Mouse (Mus musculus) hindbrain, embryonic 15.5 days (tissue): ENCODE data around the gene Zfp422. TPM values are rescaled to one million over a fixed set of nuclear protein-coding genes. Genes with fewer than 3 reads are reported as not detected.
A peak's percentile ranks its signal among the peaks of the same experiment; 100 is the strongest.

Experiments
- ATAC-seq: fragments of 200-750 bp; cut with Nextera tagmentation; 2 replicates; pipeline ENCODE4 v1.8.0; 2017; ENCODE audit warnings: low read depth, moderate number of reproducible peaks, moderate TSS enrichment; ENCODE audit not compliant: low FRiP score
- H3K27ac ChIP-seq: fragments of 300-500 bp; sonication (generic); replicated peaks from 2 replicates; pipeline ENCODE4 v1.5.1; 2015; ENCODE audit warnings: mild to moderate bottlenecking, inconsistent platforms
- H3K27me3 ChIP-seq: fragments of 300-500 bp; sonication (generic); 2 replicates; pipeline ENCODE4 v1.6.1; 2015; ENCODE audit warnings: control low read depth, inconsistent platforms
- H3K36me3 ChIP-seq: fragments of 300-500 bp; sonication (generic); 2 replicates; pipeline ENCODE4 v1.6.1; 2015; ENCODE audit warnings: control low read depth, inconsistent platforms
- H3K4me1 ChIP-seq: fragments of 300-500 bp; sonication (generic); replicated peaks from 2 replicates; pipeline ENCODE4 v1.6.1; 2015; ENCODE audit warnings: control low read depth, inconsistent platforms
- H3K4me2 ChIP-seq: fragments of 300-500 bp; sonication (generic); 2 replicates; pipeline ENCODE4 v1.6.1; 2015; ENCODE audit warnings: moderate library complexity, mild to moderate bottlenecking, inconsistent platforms
- H3K4me3 ChIP-seq: fragments of 300-500 bp; sonication (generic); 2 replicates; pipeline ENCODE4 v1.5.1; 2015; ENCODE audit warnings: mild to moderate bottlenecking, inconsistent platforms
- H3K9ac ChIP-seq: fragments of 300-500 bp; sonication (generic); 2 replicates; pipeline ENCODE4 v1.6.1; 2015; ENCODE audit warnings: inconsistent platforms
- H3K9me3 ChIP-seq: fragments of 300-500 bp; sonication (generic); 2 replicates; pipeline ENCODE4 v1.6.1; 2016; ENCODE audit warnings: control low read depth, inconsistent platforms
- WGBS: fragments of 180-500 bp; shearing (Covaris S2); methylation state at CpG from one replicate; pipeline ENCODE4 v1.1.7; 2015; 5-methylcytosine and 5-hydroxymethylcytosine counted together
- polyA plus RNA-seq: library from polyadenylated mRNA; unstranded; fragments of >200 nt; fragmentation: Nextera tagmentation; extraction: Ambion mirVana; gene quantifications from 2 replicates; pipeline ENCODE4 v1.2.1, GENCODE M21; 2015

The Zfp422 gene
- polyA plus RNA-seq, 1 experiment from 2014 or later, result 131 TPM

DNA sequence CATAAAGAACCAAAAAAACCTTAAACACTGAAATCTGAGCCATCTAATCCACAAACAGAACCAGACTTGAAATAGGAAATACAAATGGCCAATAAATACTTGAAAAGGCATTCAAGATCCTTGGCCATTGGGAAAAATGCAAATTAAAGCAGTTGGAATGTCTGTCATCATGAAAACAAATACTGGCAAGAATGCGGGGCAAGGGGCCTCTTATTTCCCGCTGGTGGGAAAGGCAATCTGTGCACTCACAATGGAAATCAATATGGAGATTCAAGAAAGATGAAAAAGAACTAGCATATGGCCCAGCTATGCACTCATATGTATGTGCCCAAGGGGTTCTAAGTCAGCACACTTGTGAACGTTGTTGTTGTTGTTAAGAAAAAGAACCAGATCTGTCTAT is 38.1 kb upstream of the Zfp422 start:
- Histone ChIP-seq H3K4me2 (no peak overlapping the region), H3K9me3 (no peaks in the 10 kb centered on the region), H3K9ac (no peak overlapping the region), H3K4me3 (no peak overlapping the region), H3K27ac (peak overlapping the region; percentile 43; the same call in 1 of the 2 replicates), H3K4me1 (peaks cover 42% of the 10 kb centered on the region), H3K27me3 (no peaks in the 10 kb centered on the region), H3K36me3 (no peaks in the 10 kb centered on the region)
- 15% methylated on average over 3 of the region's 3 CpGs for WGBS
- no peak for ATAC-seq

DNA sequence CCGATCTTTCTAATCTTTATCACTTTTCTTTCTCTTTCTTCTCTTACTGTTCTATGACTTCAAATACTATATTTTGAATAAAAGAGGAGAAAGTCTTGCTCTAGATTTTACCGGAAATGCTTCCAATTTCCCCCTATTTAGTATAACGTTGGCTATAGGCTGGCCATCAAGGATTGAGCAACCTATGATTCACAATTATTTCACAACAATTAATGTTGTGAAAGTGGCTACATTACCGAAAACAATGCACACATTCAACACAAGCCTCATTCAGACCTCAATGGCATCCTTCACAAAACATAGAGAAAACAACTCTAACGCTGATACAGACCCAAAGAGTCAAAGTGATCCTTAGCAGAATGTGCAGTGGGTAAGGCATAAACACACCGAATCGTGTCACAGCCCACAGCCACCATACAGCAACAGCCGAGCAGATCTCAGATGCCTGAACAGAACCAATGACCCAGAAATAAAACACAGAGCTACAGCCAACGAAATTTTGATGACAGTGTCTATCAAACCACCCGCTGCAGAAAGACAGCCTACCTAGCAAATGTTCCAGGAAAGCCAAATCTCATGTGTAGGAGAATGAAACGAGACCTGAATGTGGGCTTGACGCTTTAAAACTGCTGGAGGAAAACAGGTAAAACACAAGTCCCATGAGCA is 37.4 kb upstream of the Zfp422 start:
- Histone ChIP-seq H3K4me2 (no peak overlapping the region), H3K27me3 (no peaks in the 10 kb centered on the region), H3K36me3 (no peaks in the 10 kb centered on the region), H3K27ac (no peak overlapping the region), H3K9me3 (no peaks in the 10 kb centered on the region), H3K4me3 (no peak overlapping the region), H3K4me1 (peaks cover 36% of the 10 kb centered on the region), H3K9ac (no peak overlapping the region)
- no peak for ATAC-seq
- 55% methylated on average over 12 of the region's 12 CpGs for WGBS

DNA sequence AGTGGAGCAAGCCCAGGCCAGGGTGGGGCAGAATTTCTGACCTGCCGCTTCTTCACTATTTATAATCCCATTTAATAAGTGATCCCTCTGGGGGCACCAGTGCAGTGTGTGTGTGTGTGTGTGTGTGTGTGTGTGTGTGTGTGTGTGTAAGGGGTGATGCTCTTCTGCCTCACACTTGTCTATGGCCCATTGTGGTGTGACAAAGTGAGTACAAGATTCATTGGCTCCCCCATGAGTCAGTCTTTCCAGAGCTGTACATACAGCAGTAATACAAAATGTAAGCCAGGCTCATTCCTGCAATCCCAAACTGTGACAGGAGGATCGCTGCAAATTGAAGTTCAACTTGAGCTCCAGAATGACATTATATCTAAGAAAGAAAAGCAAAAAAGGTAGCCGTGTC is 36.0 kb upstream of the Zfp422 start:
- Histone ChIP-seq H3K27me3 (no peaks in the 10 kb centered on the region), H3K4me2 (no peak overlapping the region), H3K4me3 (no peak overlapping the region), H3K36me3 (no peaks in the 10 kb centered on the region), H3K9ac (no peak overlapping the region), H3K4me1 (peaks cover 22% of the 10 kb centered on the region), H3K27ac (no peak overlapping the region), H3K9me3 (no peaks in the 10 kb centered on the region)
- ATAC-seq, result no peak
- WGBS, result 84% methylated on average over 3 of the region's 3 CpGs

DNA sequence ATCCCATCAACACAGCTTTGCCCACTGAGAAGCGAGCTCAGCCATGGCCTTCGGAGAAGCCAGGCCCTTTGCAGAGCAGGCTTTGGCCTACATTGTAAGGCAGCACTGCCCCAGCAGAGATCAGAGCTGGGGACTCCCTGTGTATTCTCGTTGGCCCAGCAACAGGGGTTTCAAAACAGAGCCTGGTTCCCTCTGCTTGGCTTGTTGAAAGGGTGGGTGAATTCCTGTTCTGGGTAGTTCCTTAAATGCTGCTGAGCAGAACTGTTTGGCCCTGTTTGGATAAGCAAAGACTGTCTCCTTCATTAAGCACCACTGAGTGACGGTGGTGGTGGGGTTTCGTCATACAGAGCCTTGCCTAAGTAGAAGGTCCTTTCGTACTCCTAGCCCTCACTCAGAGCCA is 35.2 kb upstream of the Zfp422 start:
- no peak for ATAC-seq
- Histone ChIP-seq H3K4me3 (no peak overlapping the region), H3K9ac (no peak overlapping the region), H3K27ac (no peak overlapping the region), H3K4me1 (peaks cover 19% of the 10 kb centered on the region; the same call in 1 of the 2 replicates), H3K9me3 (no peaks in the 10 kb centered on the region), H3K4me2 (no peak overlapping the region), H3K27me3 (no peaks in the 10 kb centered on the region), H3K36me3 (no peaks in the 10 kb centered on the region)
- 77% methylated on average over 6 of the region's 6 CpGs for WGBS

DNA sequence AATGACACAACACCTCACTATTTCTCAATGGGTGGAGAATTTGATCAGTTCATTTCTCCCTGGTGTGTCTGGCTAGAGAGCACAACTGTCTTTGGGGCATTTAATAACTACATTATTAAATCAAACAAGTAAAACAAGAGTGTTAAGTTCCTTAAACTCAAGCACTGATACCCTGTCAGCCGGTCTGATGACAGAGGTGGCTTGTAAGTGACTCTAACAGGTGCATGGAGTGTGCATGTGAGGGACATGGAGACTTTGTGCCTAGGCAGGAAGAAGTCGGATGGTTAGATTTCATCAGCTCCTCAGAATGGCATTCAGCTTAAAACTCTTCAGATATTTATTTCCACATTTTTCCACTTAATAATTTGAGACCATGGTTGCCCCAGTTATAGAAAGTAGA is 34.6 kb upstream of the Zfp422 start:
- H3K27ac ChIP-seq, result no peak overlapping the region
- no peak overlapping the region for H3K4me3 ChIP-seq
- H3K27me3 ChIP-seq, result no peaks in the 10 kb centered on the region
- WGBS, result 94% methylated on average over 2 of the region's 2 CpGs
- peaks cover 19% of the 10 kb centered on the region; the same call in 1 of the 2 replicates for H3K4me1 ChIP-seq
- no peak overlapping the region for H3K4me2 ChIP-seq
- ATAC-seq, result no peak
- no peaks in the 10 kb centered on the region for H3K9me3 ChIP-seq
- H3K36me3 ChIP-seq, result no peaks in the 10 kb centered on the region
- no peak overlapping the region for H3K9ac ChIP-seq

DNA sequence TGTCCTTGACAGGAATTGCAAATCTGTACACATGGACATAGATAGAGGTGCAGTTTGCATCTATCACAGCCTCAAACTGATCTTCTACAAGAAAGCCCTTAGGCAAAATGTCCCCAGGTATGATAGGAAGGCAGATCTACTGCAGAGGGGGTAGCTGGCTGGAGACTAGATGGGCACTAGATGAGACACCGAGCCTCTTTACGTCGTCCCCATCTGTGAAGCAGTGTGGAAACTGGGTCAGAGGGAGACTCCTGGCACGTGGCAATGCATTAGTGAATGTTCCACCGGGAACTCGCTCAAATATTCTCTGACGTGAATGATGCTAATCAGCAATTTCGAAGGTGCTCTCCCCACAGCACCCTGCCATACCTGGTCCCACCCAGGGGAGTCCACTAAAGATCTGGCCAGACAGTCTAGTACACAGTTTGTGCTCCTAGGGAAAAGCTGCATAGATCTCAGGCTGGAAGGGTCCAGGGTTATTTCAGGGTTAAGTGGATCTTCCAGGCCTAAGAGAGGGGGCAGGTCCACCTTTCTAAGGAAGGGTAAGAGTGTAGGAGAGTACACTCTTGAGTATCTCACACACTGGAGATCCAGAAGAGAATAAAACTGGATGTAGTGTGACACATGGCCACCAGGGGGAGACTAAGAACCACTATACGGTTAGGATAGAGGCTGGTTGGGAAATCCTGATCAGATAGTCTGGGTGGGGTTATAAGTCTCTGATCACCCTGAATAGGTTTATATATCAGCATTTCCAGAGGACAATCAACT is 25.1 kb upstream of the Zfp422 start:
- 64% methylated on average over 9 of the region's 9 CpGs for WGBS
- Histone ChIP-seq H3K9me3 (no peaks in the 10 kb centered on the region), H3K36me3 (no peaks in the 10 kb centered on the region), H3K4me1 (0 out of 2 replicates have a peak, but pooled peaks cover 2% of the 10 kb centered on the region), H3K27me3 (no peaks in the 10 kb centered on the region), H3K4me3 (no peak overlapping the region), H3K9ac (no peak overlapping the region), H3K4me2 (no peak overlapping the region), H3K27ac (no peak overlapping the region)
- peak; percentile 85 for ATAC-seq

DNA sequence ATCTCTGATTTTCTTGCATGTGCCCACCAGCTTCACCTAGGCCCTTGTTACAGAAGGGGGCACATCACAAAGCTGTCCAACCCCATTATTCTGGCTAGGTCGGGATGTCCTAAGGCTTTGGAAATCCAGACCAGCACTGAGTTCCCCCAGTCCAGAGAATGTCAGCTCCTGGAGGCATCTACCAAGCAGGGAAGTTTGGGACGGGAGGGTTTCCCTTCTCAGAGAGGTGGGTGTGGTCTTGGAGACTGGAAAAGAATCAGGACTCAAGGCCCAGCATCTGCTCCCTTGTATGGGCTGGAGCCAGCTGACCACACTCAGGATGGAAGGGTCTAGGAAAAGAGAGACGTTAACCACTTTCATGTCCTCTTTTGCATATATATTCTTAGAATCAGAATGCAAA is 24.4 kb upstream of the Zfp422 start:
- Histone ChIP-seq H3K27me3 (no peaks in the 10 kb centered on the region), H3K36me3 (no peaks in the 10 kb centered on the region), H3K4me2 (no peak overlapping the region), H3K9ac (no peak overlapping the region), H3K9me3 (no peaks in the 10 kb centered on the region), H3K27ac (no peak overlapping the region), H3K4me1 (0 out of 2 replicates have a peak, but pooled peaks cover 2% of the 10 kb centered on the region), H3K4me3 (no peak overlapping the region)
- WGBS, result 71% methylated on average over 3 of the region's 3 CpGs
- no peak for ATAC-seq

DNA sequence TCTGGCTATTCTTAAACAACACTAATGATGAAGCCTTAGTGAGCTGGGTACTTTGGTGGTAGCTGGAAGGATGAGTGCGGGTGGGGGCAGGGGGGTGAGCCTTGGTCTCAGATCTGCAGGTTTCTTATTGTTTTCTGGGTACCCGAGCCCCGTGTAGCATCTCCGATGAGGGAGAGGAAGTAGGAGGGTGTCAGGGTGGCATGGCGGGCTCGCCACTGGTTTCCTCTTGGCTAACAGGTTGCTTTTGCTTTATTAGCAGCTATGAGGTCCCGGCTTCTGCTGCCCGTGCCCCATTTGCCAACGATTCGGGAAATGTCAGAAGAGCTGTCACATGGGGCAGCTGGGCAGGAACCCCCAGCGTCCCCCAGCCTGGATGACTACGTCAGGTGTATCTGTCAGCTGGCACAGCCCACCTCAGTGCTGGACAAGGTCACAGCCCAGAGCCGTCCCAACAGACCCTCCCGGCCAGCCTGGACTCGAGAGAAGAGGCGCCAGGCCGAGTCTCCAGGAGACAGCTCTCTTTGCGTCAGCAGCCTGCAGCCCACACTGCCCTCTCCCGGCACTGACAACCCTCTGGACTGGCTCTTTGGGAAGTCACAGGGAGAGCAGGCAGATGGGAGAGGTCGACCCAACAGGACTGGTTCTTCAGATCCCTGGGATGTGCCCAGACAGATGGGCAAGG is 22.8 kb upstream of the Zfp422 start:
- Histone ChIP-seq H3K9ac (no peak overlapping the region), H3K27ac (no peak overlapping the region), H3K36me3 (no peaks in the 10 kb centered on the region), H3K9me3 (no peaks in the 10 kb centered on the region), H3K4me2 (peak overlapping the region; percentile 14; the same call in 1 of the 2 replicates), H3K4me1 (0 out of 2 replicates have a peak, but pooled peaks cover 2% of the 10 kb centered on the region), H3K27me3 (no peaks in the 10 kb centered on the region), H3K4me3 (no peak overlapping the region)
- 78% methylated on average over 20 of the region's 20 CpGs for WGBS
- ATAC-seq, result no peak

DNA sequence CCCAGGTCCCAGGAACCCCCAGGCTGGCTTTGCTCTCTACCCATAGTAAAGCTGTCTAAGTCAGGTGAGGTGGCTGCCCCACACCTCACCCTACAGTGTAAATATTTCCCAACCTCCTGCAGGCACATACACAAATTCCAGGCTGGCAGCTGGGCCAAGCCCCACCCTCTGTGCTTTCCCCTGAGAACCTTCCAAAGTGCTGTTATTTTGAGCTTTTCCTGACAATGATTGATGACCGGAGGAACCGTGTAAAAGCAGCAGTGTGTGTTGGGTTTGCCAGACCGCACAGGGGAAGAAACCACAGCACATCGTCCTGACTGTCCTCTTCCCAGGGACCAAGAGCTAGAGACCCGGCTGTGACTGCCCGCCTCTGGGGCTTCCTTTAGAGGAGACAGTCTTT is 21.6 kb upstream of the Zfp422 start, which contains the start of gene Depp1:
Gene Depp1, plus strand, starts transcription at position 204 of the 400 bp plus-strand sequence.
- H3K4me2 ChIP-seq, result peak within 1 kb of the TSS; percentile 14; the same call in 1 of the 2 replicates
- ATAC-seq, result no peak
- H3K27me3 ChIP-seq, result no peaks in the 10 kb centered on the region
- H3K9me3 ChIP-seq, result no peaks in the 10 kb centered on the region
- H3K4me1 ChIP-seq, result 0 out of 2 replicates have a peak, but pooled peaks cover 2% of the 10 kb centered on the region
- no peaks in the 10 kb centered on the region for H3K36me3 ChIP-seq
- WGBS, result 37% methylated on average over 6 of the region's 6 CpGs
- no peak within 1 kb of the TSS for H3K9ac ChIP-seq
- H3K27ac ChIP-seq, result 0 out of 2 replicates have a peak within 1 kb of the TSS, but pooled peaks have one; percentile 11
- H3K4me3 ChIP-seq, result no peak within 1 kb of the TSS

DNA sequence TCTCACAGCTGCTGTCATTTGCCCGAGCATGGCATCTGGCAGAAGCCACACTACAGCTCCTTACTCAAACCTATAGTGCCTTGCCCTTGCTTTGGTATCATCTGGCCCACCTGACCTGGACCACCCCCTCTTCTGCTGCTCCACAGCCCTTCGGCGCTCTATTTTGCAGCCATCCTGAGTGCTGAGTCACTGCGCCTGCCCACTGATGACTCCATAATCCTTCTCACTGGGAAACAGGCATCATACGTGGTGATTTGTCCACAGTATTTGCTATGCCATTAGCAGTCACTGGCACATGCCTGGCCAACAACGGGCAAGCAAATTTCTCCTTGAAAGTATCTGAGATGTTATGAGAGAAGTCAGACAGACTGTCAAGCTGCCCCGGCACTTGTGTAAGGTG is 21.0 kb upstream of the Zfp422 start:
- Histone ChIP-seq H3K27me3 (no peaks in the 10 kb centered on the region), H3K4me1 (0 out of 2 replicates have a peak, but pooled peaks cover 2% of the 10 kb centered on the region), H3K27ac (no peak overlapping the region), H3K9me3 (no peaks in the 10 kb centered on the region), H3K4me2 (no peak overlapping the region), H3K4me3 (no peak overlapping the region), H3K9ac (no peak overlapping the region), H3K36me3 (no peaks in the 10 kb centered on the region)
- no peak for ATAC-seq
- WGBS, result 86% methylated on average over 7 of the region's 7 CpGs

DNA sequence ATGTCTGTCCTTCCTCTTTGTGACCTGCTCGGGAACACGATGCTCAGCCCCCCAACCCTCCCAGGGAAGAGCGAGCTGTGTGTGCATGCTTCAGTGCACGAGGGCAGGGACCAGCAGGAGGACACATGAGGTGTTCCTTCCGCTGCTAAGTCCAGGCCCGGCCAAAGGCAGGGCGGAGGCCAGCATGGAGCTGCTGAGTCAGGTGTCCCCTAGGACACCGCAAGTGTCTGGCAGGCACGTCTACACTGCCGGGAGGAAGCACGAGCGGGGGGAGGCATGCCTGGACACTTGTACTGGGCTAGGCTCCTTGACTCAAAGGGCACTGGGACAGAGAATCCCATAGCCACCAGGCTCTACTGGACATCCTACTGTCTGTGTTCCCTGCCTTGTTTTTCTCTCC is 19.0 kb upstream of the Zfp422 start:
- 84% methylated on average over 12 of the region's 12 CpGs for WGBS
- Histone ChIP-seq H3K36me3 (no peaks in the 10 kb centered on the region), H3K9ac (no peak overlapping the region), H3K27me3 (no peaks in the 10 kb centered on the region), H3K27ac (no peak overlapping the region), H3K4me3 (no peak overlapping the region), H3K4me2 (no peak overlapping the region), H3K9me3 (no peaks in the 10 kb centered on the region), H3K4me1 (no peaks in the 10 kb centered on the region)
- peak; percentile 49; the same call in 1 of the 2 replicates for ATAC-seq

DNA sequence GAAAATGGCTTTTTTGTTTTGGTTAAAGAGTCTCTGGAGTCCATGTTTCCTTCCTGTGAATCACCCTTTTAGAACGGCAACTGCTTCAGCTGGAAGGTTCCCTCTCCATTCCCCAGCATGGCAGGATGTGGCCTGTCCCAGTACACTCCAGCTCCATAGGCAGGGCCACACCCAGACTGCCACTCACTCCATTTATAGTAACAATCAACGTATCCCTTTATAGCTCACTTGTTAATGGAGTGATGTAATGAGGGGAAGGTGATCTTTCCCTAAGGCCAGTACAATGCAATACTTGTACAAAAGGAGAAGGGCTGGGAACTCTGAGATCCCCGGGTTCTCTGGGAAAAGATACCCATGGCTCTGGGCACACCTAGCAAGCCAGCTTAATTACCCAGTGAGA is 15.5 kb upstream of the Zfp422 start:
- H3K27me3 ChIP-seq, result no peaks in the 10 kb centered on the region
- no peaks in the 10 kb centered on the region for H3K9me3 ChIP-seq
- no peak overlapping the region for H3K4me2 ChIP-seq
- WGBS, result 73% methylated on average over 3 of the region's 3 CpGs
- H3K4me3 ChIP-seq, result no peak overlapping the region
- no peak overlapping the region for H3K27ac ChIP-seq
- ATAC-seq, result no peak
- no peaks in the 10 kb centered on the region for H3K4me1 ChIP-seq
- no peaks in the 10 kb centered on the region for H3K36me3 ChIP-seq
- H3K9ac ChIP-seq, result no peak overlapping the region
